9 mouse cellular contexts compared by ENCODE assay signal in the genomic region with DNA sequence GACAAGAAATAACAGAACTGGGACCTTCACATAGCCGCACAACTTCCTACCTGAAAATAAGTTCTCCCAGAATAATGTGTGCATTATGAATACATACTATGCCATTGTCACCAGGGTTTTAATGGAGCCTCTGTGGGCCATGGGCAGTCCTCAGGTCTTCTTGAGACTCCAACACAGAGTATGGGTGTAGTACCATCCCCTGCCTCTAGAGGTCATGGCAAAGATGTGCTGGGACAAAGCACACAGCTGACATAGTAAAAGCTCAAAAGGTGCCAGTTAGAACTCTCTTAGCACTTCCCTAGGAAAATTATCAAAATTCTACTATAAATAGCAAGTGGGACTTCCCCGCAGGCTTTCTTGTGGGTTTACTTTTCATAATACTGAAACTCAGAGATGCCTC.
A peak's percentile ranks its signal among the peaks of the same experiment; 100 is the strongest.
DNase-seq lines count a peak whose midpoint lies in the region; ATAC-seq and TF ChIP-seq lines count a peak whose summit lies in the region.
"Had no signal": no experiment of that assay in that cellular context is flagged by ENCODE, and none has a peak within 500 bp of the region (broad histone marks: within the 10 kb centered on the region; RNA-seq: fewer than 3 reads in every experiment).

No protein-coding gene starts in this region.

- H3K4me2 ChIP-seq in kidney, embryonic 16.5 days (replicated peaks; ENCODE audit: low read depth, low read length) = no peak overlapping the region

- H3K4me3 ChIP-seq in kidney, embryonic 16.5 days (ENCODE audit: low read length) = no peak overlapping the region
- no peak overlapping the region for H3K4me3 ChIP-seq in ES-E14 (ENCODE audit: insufficient read depth in 1 of 2, low read depth in 1 of 2, low read length in 2 of 2, poor library complexity in 1 of 2, severe bottlenecking in 1 of 2)
- H3K4me3 ChIP-seq: erythroblast, embryonic 14.5 days had no signal

- 80% methylated on average over 2 of the region's 2 CpGs for WGBS in kidney, embryonic 16.5 days

- H3K9ac ChIP-seq in kidney, embryonic 16.5 days (replicated peaks; ENCODE audit: low read length) = no peak overlapping the region
- no peak overlapping the region for H3K9ac ChIP-seq in ES-E14 (ENCODE audit: insufficient read depth, low read depth, low read length, poor library complexity, severe bottlenecking)

- H3K27ac ChIP-seq in kidney, embryonic 16.5 days (ENCODE audit: low read length) = no peak overlapping the region
- no peak overlapping the region for H3K27ac ChIP-seq in ES-E14 (ENCODE audit: insufficient read depth, low read depth, low read length, poor library complexity, severe bottlenecking)

- no peaks in the 10 kb centered on the region for H3K36me3 ChIP-seq in kidney, embryonic 16.5 days (ENCODE audit: insufficient read depth, low read length)
- no peaks in the 10 kb centered on the region for H3K36me3 ChIP-seq in ES-E14 (ENCODE audit: control insufficient read depth, insufficient read depth, low read length, poor library complexity, severe bottlenecking)

- no peak for ATAC-seq in kidney, embryonic 16.5 days (ENCODE audit: low FRiP score, low TSS enrichment)

- 0 out of 2 replicates have a peak, but pooled peaks cover 7% of the 10 kb centered on the region for H3K9me3 ChIP-seq in kidney, embryonic 16.5 days (ENCODE audit: low read length)
- no peaks in the 10 kb centered on the region for H3K9me3 ChIP-seq in ES-E14 (ENCODE audit: control insufficient read depth, insufficient read depth, low read depth, low read length)

- in situ Hi-C loops in ES-E14 (cut with MboI; ENCODE audit: low sequenced_read_pairs in 2 of 2, unreplicated experiment in 2 of 2) = no loop called here

- H3K4me1 ChIP-seq in kidney, embryonic 16.5 days (ENCODE audit: insufficient read depth, low read length) = no peaks in the 10 kb centered on the region
- no peaks in the 10 kb centered on the region for H3K4me1 ChIP-seq in ES-E14 (ENCODE audit: control insufficient read depth in 2 of 2, insufficient read depth in 2 of 2, low read length in 2 of 2, poor library complexity in 1 of 2)

- peak; percentile 63 for DNase-seq in kidney, adult 9 months
- DNase-seq in A20 (ENCODE audit: low read depth, low spot score) (peak; percentile 16), ES-E14 (ENCODE audit: low read depth, low spot score) (peak; percentile 52)
- DNase-seq in cerebellum, postnatal 25 days = peak; percentile 24 to 66
- peak; percentile 37 for DNase-seq in kidney, postnatal 14 days
- peak; percentile 43 for DNase-seq in thymus, postnatal 4 days
- no peak for DNase-seq in ovary, postnatal 10 days (ENCODE audit: low spot score)

- H3K27me3 ChIP-seq in kidney, embryonic 16.5 days (ENCODE audit: insufficient read depth, low read length) = no peaks in the 10 kb centered on the region

TF ChIP-seq in ES-E14, 5 proteins besides CTCF, POLR2A, EP300 and RAD21:
- TF ChIP-seq MAFK (IDR thresholded peaks at IDR 0.05; ENCODE audit: insufficient read depth, low read depth, low read length) = no peak
- no peak for TF ChIP-seq CHD2 (IDR thresholded peaks at IDR 0.05; ENCODE audit: low read depth, low read length)
- TF ChIP-seq ZC3H11A (IDR thresholded peaks at IDR 0.05; ENCODE audit: borderline replicate concordance, low read depth, low read length) = no peak
- TF ChIP-seq HCFC1 (IDR thresholded peaks at IDR 0.05; ENCODE audit: borderline replicate concordance, insufficient read depth, low read length) = no peak
- no peak for TF ChIP-seq ZNF384 (IDR thresholded peaks at IDR 0.05; ENCODE audit: low read depth, low read length)
TF ChIP-seq in ES-E14: peak in this region for 0.
